Mouse (Mus musculus) CH12.LX (cell line): ENCODE measurements at regions not wholly inside any gene's neighbourhood (a gene's known extent, or its start where the extent isn't known, plus 50 kb on each side); places are given as distances from the start of the nearest gene placed in this dataset.

ENCODE experiments used
- DNase-seq: peaks from one replicate; pipeline ENCODE4 v3.0.0-alpha.2; 2013; ENCODE audit errors: extremely low read depth
- H3K27ac ChIP-seq: 2 replicates; pipeline ENCODE4 v1.5.1; 2012; ENCODE audit warnings: low read depth, mild to moderate bottlenecking, control low read depth, moderate library complexity; ENCODE audit not compliant: insufficient read depth
- H3K27me3 ChIP-seq: replicated peaks from 2 replicates; pipeline ENCODE3; 2012; ENCODE audit warnings: inconsistent platforms
- H3K36me3 ChIP-seq, 2 experiments: replicated peaks in 1 of 2; 2 replicates each; pipeline versions ENCODE3 to v1.6.1; 2012; ENCODE audit warnings: inconsistent platforms in 1 of 2, low read length in 1 of 2, mild to moderate bottlenecking in 1 of 2, mixed read lengths in 1 of 2, moderate library complexity in 1 of 2; ENCODE audit not compliant: control insufficient read depth in 1 of 2, insufficient read depth in 1 of 2
- H3K4me1 ChIP-seq, 2 experiments: 2 replicates each; pipeline ENCODE4 v1.6.1; 2012; ENCODE audit warnings: inconsistent platforms in 1 of 2, moderate library complexity in 1 of 2; ENCODE audit not compliant: insufficient read depth in 2 of 2, control insufficient read depth in 1 of 2
- H3K4me2 ChIP-seq: 2 replicates; pipeline ENCODE4 v1.6.1; 2012; ENCODE audit warnings: low read depth, mild to moderate bottlenecking, control low read depth; ENCODE audit not compliant: poor library complexity, insufficient read depth, severe bottlenecking
- H3K4me3 ChIP-seq, 3 experiments: fragments of 150-350 bp in 1 of 3; sonication (generic) in 1 of 3; replicated peaks in 1 of 3; 2 replicates each; pipeline versions ENCODE3 to v1.5.1; 2011 to 2012; ENCODE audit warnings: low read depth in 2 of 3, low read length in 2 of 3, mild to moderate bottlenecking in 2 of 3, moderate library complexity in 2 of 3, control low read depth in 1 of 3, improper control_type of control experiment in 1 of 3, inconsistent platforms in 1 of 3, mixed read lengths in 1 of 3; ENCODE audit not compliant: poor library complexity in 1 of 3
- H3K79me2 ChIP-seq: replicated peaks from 2 replicates; pipeline ENCODE4 v1.6.1; 2012; ENCODE audit warnings: mild to moderate bottlenecking, moderate library complexity; ENCODE audit not compliant: control insufficient read depth, poor library complexity, insufficient read depth, severe bottlenecking; ENCODE audit errors: extremely low read depth
- H3K9ac ChIP-seq: 2 replicates; pipeline ENCODE4 v1.6.1; 2012; ENCODE audit warnings: low read depth, mild to moderate bottlenecking, control low read depth, moderate library complexity; ENCODE audit not compliant: insufficient read depth
- H3K9me3 ChIP-seq: replicated peaks from 2 replicates; pipeline ENCODE3; 2012; ENCODE audit warnings: low read length, inconsistent platforms, mixed read lengths
- CTCF ChIP-seq, 2 experiments: IDR thresholded peaks in 1 of 2; conservative IDR thresholded peaks in 1 of 2; 2 replicates each; pipeline ENCODE4 v1.5.1; 2011 to 2012; ENCODE audit warnings: low read depth in 2 of 2, low read length in 2 of 2, improper control_type of control experiment in 1 of 2, inconsistent platforms in 1 of 2, mild to moderate bottlenecking in 1 of 2, moderate library complexity in 1 of 2
- EP300 ChIP-seq: IDR thresholded peaks from 2 replicates; pipeline ENCODE4 v1.6.1; 2011; ENCODE audit warnings: low read length, improper control_type of control experiment
- ETS1 ChIP-seq: conservative IDR thresholded peaks from 2 replicates; pipeline ENCODE4 v1.6.1; 2012; ENCODE audit warnings: low read depth, mild to moderate bottlenecking, inconsistent platforms, low read length, improper control_type of control experiment, moderate library complexity
- HCFC1 ChIP-seq: IDR thresholded peaks from 2 replicates; pipeline ENCODE4 v1.6.1; 2012; ENCODE audit warnings: low read depth, mild to moderate bottlenecking, inconsistent platforms, low read length, improper control_type of control experiment
- IRF4 ChIP-seq: IDR thresholded peaks from 2 replicates; pipeline ENCODE4 v1.6.1; 2014; ENCODE audit warnings: low read depth, mild to moderate bottlenecking, inconsistent platforms, low read length, improper control_type of control experiment
- JUN ChIP-seq: IDR thresholded peaks from 2 replicates; pipeline ENCODE4 v1.6.1; 2011; ENCODE audit warnings: low read depth, mild to moderate bottlenecking, low read length, improper control_type of control experiment, moderate library complexity; ENCODE audit not compliant: insufficient read depth
- JUND ChIP-seq: conservative IDR thresholded peaks from 2 replicates; pipeline ENCODE4 v1.6.1; 2011; ENCODE audit warnings: low read depth, low read length, improper control_type of control experiment
- KAT2A ChIP-seq: IDR thresholded peaks from 2 replicates; pipeline ENCODE4 v1.6.1; 2012; ENCODE audit warnings: low read length, improper control_type of control experiment, inconsistent platforms; ENCODE audit not compliant: insufficient replicate concordance
- MAFK ChIP-seq: IDR thresholded peaks from 2 replicates; pipeline ENCODE4 v1.6.1; 2011; ENCODE audit warnings: low read length, improper control_type of control experiment; ENCODE audit not compliant: insufficient replicate concordance
- MAX ChIP-seq: IDR thresholded peaks from 2 replicates; pipeline ENCODE4 v1.6.1; 2011; ENCODE audit warnings: low read length, improper control_type of control experiment
- MEF2A ChIP-seq: IDR thresholded peaks from 2 replicates; pipeline ENCODE4 v1.6.1; 2014; ENCODE audit warnings: low read depth, mild to moderate bottlenecking, inconsistent platforms, low read length, improper control_type of control experiment, borderline replicate concordance
- POLR2A ChIP-seq: IDR thresholded peaks from 2 replicates; pipeline ENCODE4 v1.6.1; 2011; ENCODE audit warnings: low read depth, mild to moderate bottlenecking, improper control_type of control experiment, low read length
- RCOR1 ChIP-seq: conservative IDR thresholded peaks from 2 replicates; pipeline ENCODE4 v1.6.1; 2012; ENCODE audit warnings: low read depth, mild to moderate bottlenecking, inconsistent platforms, low read length, improper control_type of control experiment
- TBP ChIP-seq: conservative IDR thresholded peaks from 2 replicates; pipeline ENCODE4 v1.6.1; 2011; ENCODE audit warnings: low read depth, low read length, improper control_type of control experiment
- TCF12 ChIP-seq: IDR thresholded peaks from 2 replicates; pipeline ENCODE4 v1.6.1; 2014; ENCODE audit warnings: low read depth, mild to moderate bottlenecking, inconsistent platforms, low read length, improper control_type of control experiment
- UBTF ChIP-seq: IDR thresholded peaks from 2 replicates; pipeline ENCODE4 v1.6.1; 2012; ENCODE audit warnings: low read depth, mild to moderate bottlenecking, inconsistent platforms, low read length, improper control_type of control experiment, moderate library complexity
- ZC3H11A ChIP-seq: IDR thresholded peaks from 2 replicates; pipeline ENCODE4 v1.6.1; 2012; ENCODE audit warnings: low read depth, mild to moderate bottlenecking, inconsistent platforms, low read length, improper control_type of control experiment
- ZKSCAN1 ChIP-seq: IDR thresholded peaks from 2 replicates; pipeline ENCODE4 v1.6.1; 2012; ENCODE audit warnings: low read depth, inconsistent platforms, low read length, improper control_type of control experiment, borderline replicate concordance
- ZMIZ1 ChIP-seq: IDR thresholded peaks from 2 replicates; pipeline ENCODE4 v1.6.1; 2012; ENCODE audit warnings: low read depth, mild to moderate bottlenecking, inconsistent platforms, low read length, improper control_type of control experiment
- ZNF384 ChIP-seq: IDR thresholded peaks from 2 replicates; pipeline ENCODE4 v1.6.1; 2012; ENCODE audit warnings: low read depth, low read length, improper control_type of control experiment, inconsistent platforms
- dilution Hi-C: fragments of 300-500 bp; cut with MboI; formaldehyde crosslinking; loops from 2 replicates; pipeline ENCODE4 v1.14.3; 2020; ENCODE audit warnings: low sequenced_read_pairs; ENCODE audit not compliant: extremely low pct_unique_long_range_greater_than_20kb, extremely low pct_ligation_motif_present
- in situ Hi-C: fragments of 300-500 bp; cut with MboI; formaldehyde crosslinking; loops from 3 replicates; pipeline ENCODE4 v1.14.3; 2019; ENCODE audit warnings: low sequenced_read_pairs, low pct_ligation_motif_present, low pct_unique_long_range_greater_than_20kb, mixed read lengths

GRCm38 (mm10) chr7:119343380-119343779 is 115.7 kb downstream of the Gp2 start:
- in situ Hi-C loops, result no loop called here
- dilution Hi-C loops, result no loop called here
- Histone ChIP-seq H3K27me3 (peaks cover 94% of the 10 kb centered on the region), H3K4me3 (no peak overlapping the region), H3K4me1 (no peaks in the 10 kb centered on the region), H3K27ac (no peak overlapping the region), H3K4me2 (no peak overlapping the region), H3K36me3 (no peaks in the 10 kb centered on the region), H3K9me3 (no peaks in the 10 kb centered on the region), H3K9ac (no peak overlapping the region), H3K79me2 (no peaks in the 10 kb centered on the region)
- TF ChIP-seq IRF4 (no peak), ZKSCAN1 (no peak), ETS1 (no peak), ZC3H11A (no peak), ZMIZ1 (no peak), MAX (no peak), UBTF (no peak), KAT2A (no peak), POLR2A (no peak), JUN (no peak), TBP (no peak), HCFC1 (no peak), TCF12 (no peak), EP300 (no peak), CTCF (conservative IDR thresholded peaks at IDR 0.05 in 1 of 2, IDR thresholded peaks at IDR 0.05 in 1 of 2; ENCODE audit: low read depth in 2 of 2, low read length in 2 of 2) (no peak), ZNF384 (no peak), MAFK (no peak), RCOR1 (no peak), JUND (no peak), MEF2A (no peak)
- no peak for DNase-seq

- H3K9me3 ChIP-seq, result no peaks in the 10 kb centered on the region
- no peak overlapping the region for H3K9ac ChIP-seq
- H3K27me3 ChIP-seq, result peaks cover 82% of the 10 kb centered on the region
- dilution Hi-C loops, result no loop called here
- H3K36me3 ChIP-seq, result no peaks in the 10 kb centered on the region
- no peak for DNase-seq
- H3K4me2 ChIP-seq, result no peak overlapping the region
- TF ChIP-seq JUND, result no peak
- TF ChIP-seq, all 38 proteins: peak for 0
- in situ Hi-C loops, result no loop called here
- Histone ChIP-seq H3K4me1 (no peaks in the 10 kb centered on the region), H3K4me3 (no peak overlapping the region), H3K27ac (no peak overlapping the region), H3K79me2 (no peaks in the 10 kb centered on the region)
Measured at GRCm38 (mm10) chr7:119333102-119333501, 126.0 kb downstream of the Gp2 start.
